Mouse (Mus musculus): Measurements from ENCODE around the gene Wdr90. TPM values are rescaled to one million over a fixed set of nuclear protein-coding genes. Genes with fewer than 3 reads are reported as not detected.

The Wdr90 gene
- polyA plus RNA-seq (2015; fragmentation: Nextera tagmentation; extraction: Ambion mirVana): 5.9 and 6.2 TPM in 2 replicates

GRCm38 (mm10) chr17:25860832-25861703, at the start of gene Wdr90:
Gene Wdr90, minus strand, starts transcription at chr17:25861501.

GRCm38 (mm10) chr17:25880196-25880910, 19.1 kb upstream of the Wdr90 start, which contains the start of gene Wfikkn1:
Gene Wfikkn1, minus strand, starts transcription at chr17:25880858.

GRCm38 (mm10) chr17:25874721-25875170, 13.4 kb upstream of the Wdr90 start, which contains the start of gene Mettl26:
Gene Mettl26, plus strand, starts transcription at chr17:25875074.

GRCm38 (mm10) chr17:25868601-25869191, 7.4 kb upstream of the Wdr90 start, which contains the start of gene Mcrip2:
Gene Mcrip2, minus strand, starts transcription at chr17:25868764.

GRCm38 (mm10) chr17:25844396-25844901, 16.9 kb downstream of the Wdr90 start, which contains the start of gene Rhot2:
Gene Rhot2, minus strand, starts transcription at chr17:25844851.

GRCm38 (mm10) chr17:25841117-25841880, 20.0 kb downstream of the Wdr90 start, which contains the start of gene Gm20683:
Gene Gm20683, minus strand, starts transcription at chr17:25841763.

GRCm38 (mm10) chr17:25837076-25837410, 24.3 kb downstream of the Wdr90 start, which contains the start of gene Rhbdl1:
Gene Rhbdl1, minus strand, starts transcription at chr17:25837295.

GRCm38 (mm10) chr17:25833291-25833663, 28.0 kb downstream of the Wdr90 start, which contains the start of gene Stub1:
Gene Stub1, minus strand, starts transcription at chr17:25833404.

GRCm38 (mm10) chr17:25828712-25829557, 32.4 kb downstream of the Wdr90 start, which contains the start of gene Jmjd8:
Gene Jmjd8, plus strand, starts transcription at chr17:25828867.

GRCm38 (mm10) chr17:25823452-25823851, 37.8 kb downstream of the Wdr90 start, which contains the start of gene Wdr24:
Gene Wdr24, plus strand, starts transcription at chr17:25823627.

GRCm38 (mm10) chr17:25808789-25809605, 52.3 kb downstream of the Wdr90 start, which contains the start of gene Fbxl16:
Gene Fbxl16, plus strand, starts transcription at chr17:25809085.

GRCm38 (mm10) chr17:25796951-25797369, 64.3 kb downstream of the Wdr90 start, which contains the start of gene Metrn:
Gene Metrn, minus strand, starts transcription at chr17:25797136.

GRCm38 (mm10) chr17:25795609-25796092, 65.7 kb downstream of the Wdr90 start, which contains the start of gene AC134908.4:
Gene AC134908.4, minus strand, starts transcription at chr17:25795659.

Small RNA genes within 50 kb of the gene (microRNA-seq; reads per million reads assigned to microRNA genes)
- gene Mir3082: not detected

Other genes starting within 250 kb of the Wdr90 start
- gene Gng13, start 144.3 kb downstream of the Wdr90 start, polyA plus RNA-seq (2015; fragmentation: Nextera tagmentation; extraction: Ambion mirVana): 0.63 and 2.2 TPM in 2 replicates
- gene Chtf18, start 134.1 kb downstream of the Wdr90 start, polyA plus RNA-seq (2015; fragmentation: Nextera tagmentation; extraction: Ambion mirVana): 6.3 and 7.4 TPM in 2 replicates
- gene Rpusd1, start 133.8 kb downstream of the Wdr90 start, polyA plus RNA-seq (2015; fragmentation: Nextera tagmentation; extraction: Ambion mirVana): 8.7 and 12.9 TPM in 2 replicates
- gene Mslnl, start 125.5 kb downstream of the Wdr90 start, polyA plus RNA-seq (2015; fragmentation: Nextera tagmentation; extraction: Ambion mirVana): 0.06 and 0.07 TPM in 2 replicates
- gene Msln, start 107.1 kb downstream of the Wdr90 start, polyA plus RNA-seq (2015; fragmentation: Nextera tagmentation; extraction: Ambion mirVana): 160 and 189 TPM in 2 replicates
- 19.4 and 20.0 TPM in 2 replicates for gene Narfl, start 87.7 kb downstream of the Wdr90 start, polyA plus RNA-seq (2015; fragmentation: Nextera tagmentation; extraction: Ambion mirVana)
- 37.6 and 41.6 TPM in 2 replicates for gene Haghl, start 75.8 kb downstream of the Wdr90 start, polyA plus RNA-seq (2015; fragmentation: Nextera tagmentation; extraction: Ambion mirVana)
- 0.24 and 0.27 TPM in 2 replicates for gene Ccdc78, start 74.9 kb downstream of the Wdr90 start, polyA plus RNA-seq (2015; fragmentation: Nextera tagmentation; extraction: Ambion mirVana)
- 79.0 and 85.2 TPM in 2 replicates for gene Fam173a, start 68.6 kb downstream of the Wdr90 start, polyA plus RNA-seq (2015; fragmentation: Nextera tagmentation; extraction: Ambion mirVana)
- gene AC134908.4, start 65.8 kb downstream of the Wdr90 start, polyA plus RNA-seq (2015; fragmentation: Nextera tagmentation; extraction: Ambion mirVana): 0.25 TPM in 1 of 2 replicates, not detected in the other
- gene Metrn, start 64.4 kb downstream of the Wdr90 start, polyA plus RNA-seq (2015; fragmentation: Nextera tagmentation; extraction: Ambion mirVana): 22.7 and 22.9 TPM in 2 replicates
- gene Fbxl16, start 52.4 kb downstream of the Wdr90 start, polyA plus RNA-seq (2015; fragmentation: Nextera tagmentation; extraction: Ambion mirVana): 1.4 and 1.8 TPM in 2 replicates
- gene Wdr24, start 37.9 kb downstream of the Wdr90 start, polyA plus RNA-seq (2015; fragmentation: Nextera tagmentation; extraction: Ambion mirVana): 10.9 and 11.6 TPM in 2 replicates
- gene Jmjd8, start 32.6 kb downstream of the Wdr90 start, polyA plus RNA-seq (2015; fragmentation: Nextera tagmentation; extraction: Ambion mirVana): 29.1 and 29.4 TPM in 2 replicates
- 207 and 208 TPM in 2 replicates for gene Stub1, start 28.1 kb downstream of the Wdr90 start, polyA plus RNA-seq (2015; fragmentation: Nextera tagmentation; extraction: Ambion mirVana)
- gene Rhbdl1, start 24.2 kb downstream of the Wdr90 start, polyA plus RNA-seq (2015; fragmentation: Nextera tagmentation; extraction: Ambion mirVana): 5.1 and 6.3 TPM in 2 replicates
- gene Gm20683, start 19.7 kb downstream of the Wdr90 start, polyA plus RNA-seq (2015; fragmentation: Nextera tagmentation; extraction: Ambion mirVana): 1.8 and 2.3 TPM in 2 replicates
- gene Rhot2, start 16.6 kb downstream of the Wdr90 start, polyA plus RNA-seq (2015; fragmentation: Nextera tagmentation; extraction: Ambion mirVana): 9.2 and 11.0 TPM in 2 replicates
- gene Mcrip2, start 7.3 kb upstream of the Wdr90 start, polyA plus RNA-seq (2015; fragmentation: Nextera tagmentation; extraction: Ambion mirVana): 13.1 and 18.2 TPM in 2 replicates
- gene Mettl26, start 13.6 kb upstream of the Wdr90 start, polyA plus RNA-seq (2015; fragmentation: Nextera tagmentation; extraction: Ambion mirVana): 36.1 and 44.4 TPM in 2 replicates
- gene Wfikkn1, start 19.4 kb upstream of the Wdr90 start, polyA plus RNA-seq (2015; fragmentation: Nextera tagmentation; extraction: Ambion mirVana): 0.12 and 0.22 TPM in 2 replicates
- 16.7 and 18.7 TPM in 2 replicates for gene Rab40c, start 58.2 kb upstream of the Wdr90 start, polyA plus RNA-seq (2015; fragmentation: Nextera tagmentation; extraction: Ambion mirVana)
- 27.5 and 29.1 TPM in 2 replicates for gene Pigq, start 83.4 kb upstream of the Wdr90 start, polyA plus RNA-seq (2015; fragmentation: Nextera tagmentation; extraction: Ambion mirVana)
- gene Nhlrc4, start 83.5 kb upstream of the Wdr90 start, polyA plus RNA-seq (2015; fragmentation: Nextera tagmentation; extraction: Ambion mirVana): not detected in 2 replicates
- gene A930017K11Rik, start 91.1 kb upstream of the Wdr90 start, polyA plus RNA-seq (2015; fragmentation: Nextera tagmentation; extraction: Ambion mirVana): 0.07 TPM in 1 of 2 replicates, not detected in the other
- gene Capn15, start 124.3 kb upstream of the Wdr90 start, polyA plus RNA-seq (2015; fragmentation: Nextera tagmentation; extraction: Ambion mirVana): 13.4 and 16.2 TPM in 2 replicates
- 7.8 and 8.2 TPM in 2 replicates for gene Rab11fip3, start 208.1 kb upstream of the Wdr90 start, polyA plus RNA-seq (2015; fragmentation: Nextera tagmentation; extraction: Ambion mirVana)
- gene Decr2, start 228.8 kb upstream of the Wdr90 start, polyA plus RNA-seq (2015; fragmentation: Nextera tagmentation; extraction: Ambion mirVana): 74.4 and 84.5 TPM in 2 replicates
- gene Nme4, start 234.1 kb upstream of the Wdr90 start, polyA plus RNA-seq (2015; fragmentation: Nextera tagmentation; extraction: Ambion mirVana): 21.8 and 22.5 TPM in 2 replicates